Mouse (Mus musculus) small intestine, adult 2 months (tissue): ENCODE measurements at regions not wholly inside any gene's neighbourhood (a gene's known extent, or its start where the extent isn't known, plus 50 kb on each side); places are given as distances from the start of the nearest gene placed in this dataset.

Source experiments
- CTCF ChIP-seq: fragments of 200-500 bp; IDR thresholded peaks from 2 replicates; pipeline ENCODE4 v1.5.1; 2012; ENCODE audit warnings: low read depth, mild to moderate bottlenecking, control low read depth, inconsistent platforms, low read length, moderate library complexity, mixed read lengths; ENCODE audit not compliant: insufficient replicate concordance, insufficient read length; ENCODE audit errors: extremely low read depth
- POLR2A ChIP-seq: fragments of 200-500 bp; IDR thresholded peaks from 2 replicates; pipeline ENCODE4 v1.6.1; 2012; ENCODE audit warnings: low read depth, mild to moderate bottlenecking, control low read depth, inconsistent platforms, low read length, moderate library complexity

DNA sequence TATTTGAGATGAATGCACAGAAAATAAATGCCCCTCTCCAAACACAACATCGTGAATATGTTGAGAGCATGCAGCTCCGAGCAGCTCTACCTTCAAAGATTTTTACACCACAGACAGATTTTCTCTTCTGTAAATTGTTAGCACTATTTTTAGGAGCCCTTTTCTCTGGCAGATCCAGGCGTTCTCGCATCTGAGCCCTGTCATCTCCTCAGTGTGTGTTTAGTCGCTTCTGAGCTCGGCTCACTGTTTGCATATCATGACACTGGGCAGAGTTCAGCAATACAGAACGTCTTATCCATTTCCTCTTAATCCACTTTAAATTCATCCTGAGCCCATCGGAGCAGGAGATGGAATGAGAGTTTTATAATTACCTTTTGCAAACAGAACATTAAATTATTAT lies 306.5 kb downstream of the Rwdd3 start:
- TF ChIP-seq CTCF (no peak), POLR2A (no peak)
